Mouse (Mus musculus) kidney, adult 2 months (tissue): Measurements from ENCODE around the gene Klhl7.

ENCODE experiments used
- CTCF ChIP-seq: fragments of 200-500 bp; conservative IDR thresholded peaks from 2 replicates; pipeline ENCODE4 v1.5.1; 2011; ENCODE audit warnings: low read depth, mild to moderate bottlenecking, control low read depth, low read length, moderate library complexity, mixed read lengths; ENCODE audit not compliant: insufficient read depth, insufficient read length
- POLR2A ChIP-seq: fragments of 200-500 bp; IDR thresholded peaks from one replicate; pipeline ENCODE4 v1.6.1; 2011; ENCODE audit warnings: low read depth, low read length, control low read depth

GRCm38 (mm10) chr5:24103841-24104240 is 3.4 kb downstream of the Klhl7 start:
- TF ChIP-seq CTCF (no peak), POLR2A (no peak)
